9 mouse cellular contexts compared by ENCODE assay signal in the genomic region with DNA sequence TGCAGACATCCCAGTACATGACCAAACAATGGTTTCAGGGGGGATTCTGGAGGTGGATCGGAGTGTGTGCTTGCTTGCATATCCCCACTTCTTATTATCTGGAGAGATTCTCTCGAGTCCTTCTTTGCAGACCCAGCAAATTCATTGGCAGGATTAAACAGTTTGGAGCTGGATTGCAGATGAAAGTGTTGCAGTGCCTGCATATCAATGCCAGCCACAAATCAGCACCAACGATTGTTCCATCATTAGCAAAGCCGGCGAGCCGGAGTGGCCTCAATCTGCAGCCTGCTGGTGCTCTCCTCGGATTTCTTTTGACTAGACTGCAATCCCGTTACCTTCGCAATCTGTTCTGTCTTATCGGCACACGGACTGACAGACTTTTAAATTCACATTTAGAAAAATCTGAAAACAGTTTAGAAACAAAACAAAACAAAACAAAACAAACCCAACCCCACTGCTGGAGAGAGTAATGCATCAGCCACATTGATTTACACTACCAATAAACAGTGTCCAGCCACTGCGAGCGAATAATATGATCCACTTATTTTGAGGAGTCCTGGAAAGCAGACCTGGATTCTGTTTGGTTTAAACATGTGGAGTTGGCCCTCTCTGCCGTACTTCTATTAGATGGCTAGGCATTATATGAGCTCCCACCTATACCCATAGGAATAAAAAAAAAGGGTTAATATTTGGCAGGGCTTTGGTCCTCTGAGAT.
DNase-seq lines count a peak whose midpoint lies in the region; ATAC-seq lines count a peak whose summit lies in the region.
"Had no signal": no experiment of that assay in that cellular context is flagged by ENCODE, and none has a peak within 500 bp of the region (broad histone marks: within the 10 kb centered on the region; RNA-seq: fewer than 3 reads in every experiment).

No protein-coding gene starts in this region.

- no peak overlapping the region for H3K27ac ChIP-seq in limb, embryonic 12.5 days
- H3K27ac ChIP-seq in limb, embryonic 10.5 days: no peak overlapping the region
- H3K27ac ChIP-seq in midbrain, embryonic 16.5 days (ENCODE audit: low read length): peak overlapping the region; percentile 84
- H3K27ac ChIP-seq: liver, embryonic 13.5 days had no signal

- H3K4me2 ChIP-seq in limb, embryonic 12.5 days: 0 out of 2 replicates have a peak overlapping the region, but pooled peaks have one; percentile 3
- H3K4me2 ChIP-seq in midbrain, embryonic 16.5 days (ENCODE audit: low read length): peak overlapping the region; percentile 59

- 36% methylated on average over 14 of the region's 14 CpGs for WGBS in limb, embryonic 12.5 days
- 54% methylated on average over 14 of the region's 14 CpGs for WGBS in limb, embryonic 10.5 days
- 15% methylated on average over 14 of the region's 14 CpGs for WGBS in midbrain, embryonic 16.5 days

- H3K36me3 ChIP-seq in limb, embryonic 12.5 days: no peaks in the 10 kb centered on the region
- H3K36me3 ChIP-seq in limb, embryonic 10.5 days: no peaks in the 10 kb centered on the region
- no peaks in the 10 kb centered on the region for H3K36me3 ChIP-seq in midbrain, embryonic 16.5 days (ENCODE audit: control insufficient read depth, insufficient read depth, low read length)
- H3K36me3 ChIP-seq: liver, embryonic 13.5 days had no signal

- peak; percentile 17 to 35 for DNase-seq in cerebellum, postnatal 14 days
- no peak for DNase-seq in cerebellum, postnatal 36 days
- no peak for DNase-seq in limb, embryonic 10.5 days (ENCODE audit: low spot score)
- peak; percentile 26 for DNase-seq in heart, postnatal 4 days

- no peaks in the 10 kb centered on the region for H3K27me3 ChIP-seq in limb, embryonic 12.5 days
- H3K27me3 ChIP-seq in limb, embryonic 10.5 days (ENCODE audit: low read depth, poor library complexity, severe bottlenecking): no peaks in the 10 kb centered on the region
- no peaks in the 10 kb centered on the region for H3K27me3 ChIP-seq in midbrain, embryonic 16.5 days (ENCODE audit: control insufficient read depth, insufficient read depth, low read depth, low read length)
- H3K27me3 ChIP-seq: liver, embryonic 13.5 days had no signal

- peaks cover 10% of the 10 kb centered on the region for H3K4me1 ChIP-seq in limb, embryonic 12.5 days (replicated peaks)
- peaks cover 11% of the 10 kb centered on the region for H3K4me1 ChIP-seq in limb, embryonic 10.5 days
- peaks cover 18% of the 10 kb centered on the region for H3K4me1 ChIP-seq in midbrain, embryonic 16.5 days (ENCODE audit: control insufficient read depth, insufficient read depth, low read length)

- no peak overlapping the region for H3K9ac ChIP-seq in limb, embryonic 12.5 days (replicated peaks)
- H3K9ac ChIP-seq in midbrain, embryonic 16.5 days (ENCODE audit: low read depth, low read length): peak overlapping the region; percentile 51
- H3K9ac ChIP-seq: liver, embryonic 13.5 days had no signal

- 0 out of 2 replicates have a peak, but pooled peaks cover 2% of the 10 kb centered on the region for H3K9me3 ChIP-seq in limb, embryonic 12.5 days
- H3K9me3 ChIP-seq in limb, embryonic 10.5 days (replicated peaks): no peaks in the 10 kb centered on the region
- H3K9me3 ChIP-seq in midbrain, embryonic 16.5 days (replicated peaks; ENCODE audit: control insufficient read depth, low read length, poor library complexity, severe bottlenecking): 0 out of 2 replicates have a peak, but pooled peaks cover 2% of the 10 kb centered on the region
- H3K9me3 ChIP-seq: liver, embryonic 13.5 days had no signal

- no peak overlapping the region for H3K4me3 ChIP-seq in limb, embryonic 12.5 days (replicated peaks)
- no peak overlapping the region for H3K4me3 ChIP-seq in limb, embryonic 10.5 days
- peak overlapping the region; percentile 33 for H3K4me3 ChIP-seq in midbrain, embryonic 16.5 days (ENCODE audit: low read depth, low read length)

- no peak for ATAC-seq in limb, embryonic 12.5 days (ENCODE audit: insufficient number of reproducible peaks, insufficient read depth, low FRiP score, low TSS enrichment, low read depth)
- ATAC-seq in midbrain, embryonic 16.5 days: peak; percentile 80
- ATAC-seq in inflammation-experienced regulatory T-cells, adult 6 months: no peak
- no peak for ATAC-seq in erythroid progenitor cell, adult 5-6 weeks (replicated peaks; ENCODE audit: low FRiP score, poor library complexity, severe bottlenecking)

Comparison
In these comparisons a context has a peak if more than half of its experiments do, and no peak if none do; other contexts are left out.
1. DNase-seq: peak in cerebellum, postnatal 14 days (2 of 2) and heart, postnatal 4 days (single experiment); none in cerebellum, postnatal 36 days (0 of 2) and limb, embryonic 10.5 days (single experiment).